Mouse (Mus musculus) urinary bladder, postnatal 10 days (tissue): ENCODE data around the gene Gpr137.

Experiments
- DNase-seq: peaks from one replicate; pipeline ENCODE4 v3.0.0; 2022; ENCODE audit warnings: low spot score

Gene Gpr137

DNA sequence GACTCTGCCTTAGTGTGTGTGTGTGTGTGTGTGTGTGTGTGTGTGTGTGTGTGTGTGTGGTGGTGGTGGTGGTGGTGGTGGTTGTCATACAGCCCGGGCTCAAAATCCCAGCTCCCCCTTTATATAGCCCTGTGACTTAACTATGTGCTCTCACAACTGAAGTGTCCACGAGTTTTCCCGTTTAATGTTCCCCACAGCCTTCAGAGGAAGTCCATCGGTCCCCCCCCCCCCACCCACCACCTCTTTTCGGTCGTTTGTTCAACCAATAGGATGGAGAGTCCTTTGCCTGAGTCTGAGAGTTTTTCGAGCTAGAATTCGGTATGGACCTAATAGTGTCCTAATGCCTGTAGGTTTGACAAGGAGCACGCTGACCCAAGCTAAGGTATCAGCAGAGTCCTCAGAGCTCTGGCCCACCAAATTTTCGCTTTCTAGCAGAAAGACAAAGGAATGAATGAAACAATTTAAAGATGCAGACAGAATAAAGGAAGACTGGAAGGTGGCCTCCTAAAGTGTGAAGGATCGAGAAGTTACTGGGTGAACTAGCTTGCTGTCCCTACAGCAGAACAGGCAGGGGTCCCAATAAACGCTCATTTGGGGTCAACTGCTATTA lies 31.4 kb upstream of the Gpr137 start:
- no peak for DNase-seq

DNA sequence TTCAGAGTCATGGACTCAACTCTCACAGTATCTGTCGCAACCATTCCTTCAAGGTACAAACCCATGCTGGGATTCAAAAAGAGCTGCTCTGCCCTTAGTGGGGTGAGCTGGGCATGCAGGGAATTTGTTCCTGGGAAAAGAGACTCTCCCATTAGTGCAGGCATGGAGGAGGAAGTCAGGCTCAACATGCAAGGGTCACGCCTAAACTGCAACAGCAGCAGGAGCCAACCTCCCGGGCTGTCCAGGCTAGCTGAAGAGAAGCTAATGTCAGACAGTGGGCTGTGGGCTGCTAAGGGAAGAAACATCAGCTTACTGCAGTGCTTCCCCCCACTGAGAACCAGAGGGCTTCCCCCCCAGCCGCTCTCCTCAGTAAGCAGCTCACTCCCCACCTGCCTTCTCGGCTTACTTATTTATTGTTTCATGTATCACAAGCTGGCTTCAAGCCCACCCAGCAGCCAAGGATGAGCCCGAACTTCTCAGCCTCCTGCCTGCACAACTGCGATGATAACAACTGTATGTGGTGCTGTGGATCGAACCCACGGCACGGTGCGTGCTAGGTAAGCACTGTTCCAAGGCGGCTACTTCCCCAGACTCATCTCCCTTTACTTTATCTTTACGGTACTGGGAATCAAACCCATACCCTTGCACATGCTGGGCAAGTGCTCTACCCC lies 30.1 kb upstream of the Gpr137 start:
- no peak for DNase-seq

DNA sequence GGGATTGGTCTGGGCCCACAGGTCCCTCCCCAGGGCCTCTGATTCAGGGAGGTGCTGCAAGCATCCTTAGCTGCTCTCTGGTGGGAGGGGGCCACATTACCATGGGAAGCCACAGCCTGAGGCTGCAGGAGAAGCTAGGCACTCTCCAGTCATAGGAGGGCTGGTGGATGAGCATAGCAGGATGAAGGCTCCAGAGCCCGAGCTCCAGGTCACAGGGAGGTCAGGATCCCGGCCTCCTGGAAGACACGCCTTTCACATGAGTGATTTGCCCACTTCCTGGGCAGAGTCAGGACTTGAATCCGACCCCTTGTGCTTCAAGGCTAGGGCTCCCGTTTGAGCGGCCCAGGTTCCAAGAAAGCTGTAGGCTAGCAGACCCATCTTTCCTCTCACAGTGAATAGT lies 29.4 kb upstream of the Gpr137 start:
- DNase-seq: no peak

DNA sequence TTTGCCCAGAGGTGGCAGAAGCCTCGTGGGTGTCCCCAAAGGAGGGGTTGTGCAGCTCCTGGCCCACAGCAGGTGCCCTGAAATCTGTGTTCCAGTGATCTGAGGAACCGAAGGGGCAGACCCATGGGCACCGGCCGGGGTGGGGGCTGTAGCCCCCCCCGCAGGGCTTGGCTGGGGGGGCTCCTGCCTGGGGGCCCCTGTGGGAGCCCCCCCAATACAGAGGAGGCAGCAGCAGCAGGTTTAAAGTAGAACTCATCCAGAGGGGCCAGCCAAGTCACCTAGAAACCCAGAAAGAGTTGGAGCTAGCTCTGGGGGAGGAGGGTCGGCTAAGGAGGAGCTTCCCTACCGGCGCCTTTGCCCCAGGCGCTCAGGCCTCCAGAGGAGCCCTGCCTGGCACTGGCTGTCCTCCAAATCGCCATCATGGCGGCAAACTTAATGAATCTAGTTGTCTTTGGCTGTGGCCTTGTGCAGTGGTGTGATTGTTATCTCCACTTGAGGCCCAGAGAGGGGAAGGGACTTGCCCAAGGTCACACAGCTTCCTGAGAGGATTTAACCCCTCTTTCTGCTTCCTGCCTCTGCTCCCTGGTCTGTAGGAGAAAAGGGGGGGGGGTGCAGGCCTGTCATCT lies 28.3 kb upstream of the Gpr137 start:
- no peak for DNase-seq

DNA sequence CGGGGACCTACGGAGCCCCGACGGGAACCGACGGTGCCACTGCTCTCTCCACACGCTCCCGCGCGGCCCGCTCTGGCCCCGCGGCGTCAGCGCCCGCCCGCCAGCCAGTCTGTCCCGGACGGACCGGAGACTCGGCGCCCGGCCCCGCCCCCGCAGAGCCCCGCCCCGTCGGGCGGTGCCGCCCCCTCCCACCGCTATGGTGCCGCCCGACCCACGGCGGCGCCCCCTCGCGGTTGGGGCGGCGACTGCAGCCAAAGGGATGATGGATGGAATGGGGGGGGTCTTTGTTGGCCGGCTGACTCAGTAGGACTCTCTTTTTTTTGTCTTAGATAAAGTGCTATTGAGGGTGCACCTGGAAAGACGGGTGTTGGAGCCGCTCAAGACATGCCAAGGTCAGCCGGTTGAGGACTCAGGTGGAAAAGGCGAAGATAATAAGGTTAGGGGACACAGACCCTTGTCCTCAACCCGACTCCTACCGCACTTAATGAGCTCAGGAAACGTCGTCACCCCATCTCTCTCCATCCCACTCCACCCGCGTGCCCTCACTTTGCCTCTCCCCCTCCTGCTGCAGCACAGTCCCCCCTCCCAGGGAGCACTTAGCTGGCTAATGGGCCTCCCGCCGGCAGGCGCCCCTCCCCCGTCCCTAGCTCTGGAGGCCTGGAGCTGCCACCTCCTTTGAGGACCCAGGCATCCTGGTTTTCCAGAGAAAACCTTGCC lies 27.5 kb upstream of the Gpr137 start:
- no peak for DNase-seq

DNA sequence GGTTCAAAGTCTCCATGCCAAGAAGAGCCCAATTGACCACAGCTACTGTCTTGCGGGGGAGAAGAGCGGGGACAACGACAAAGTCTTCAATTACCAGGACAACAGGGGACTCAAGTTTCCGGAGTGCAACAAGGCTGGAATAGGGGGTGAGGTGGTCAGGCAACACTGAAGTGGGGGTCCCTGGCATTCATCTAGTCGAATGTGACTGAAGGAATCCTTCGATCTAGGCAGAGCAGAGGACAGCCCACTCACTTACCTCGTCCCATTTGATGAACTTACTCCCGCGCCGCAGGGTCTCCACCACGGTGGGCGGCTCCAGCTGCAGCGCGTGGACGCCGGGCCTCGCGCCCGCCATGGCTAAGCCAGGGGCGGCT lies 27.0 kb upstream of the Gpr137 start:
- no peak for DNase-seq

DNA sequence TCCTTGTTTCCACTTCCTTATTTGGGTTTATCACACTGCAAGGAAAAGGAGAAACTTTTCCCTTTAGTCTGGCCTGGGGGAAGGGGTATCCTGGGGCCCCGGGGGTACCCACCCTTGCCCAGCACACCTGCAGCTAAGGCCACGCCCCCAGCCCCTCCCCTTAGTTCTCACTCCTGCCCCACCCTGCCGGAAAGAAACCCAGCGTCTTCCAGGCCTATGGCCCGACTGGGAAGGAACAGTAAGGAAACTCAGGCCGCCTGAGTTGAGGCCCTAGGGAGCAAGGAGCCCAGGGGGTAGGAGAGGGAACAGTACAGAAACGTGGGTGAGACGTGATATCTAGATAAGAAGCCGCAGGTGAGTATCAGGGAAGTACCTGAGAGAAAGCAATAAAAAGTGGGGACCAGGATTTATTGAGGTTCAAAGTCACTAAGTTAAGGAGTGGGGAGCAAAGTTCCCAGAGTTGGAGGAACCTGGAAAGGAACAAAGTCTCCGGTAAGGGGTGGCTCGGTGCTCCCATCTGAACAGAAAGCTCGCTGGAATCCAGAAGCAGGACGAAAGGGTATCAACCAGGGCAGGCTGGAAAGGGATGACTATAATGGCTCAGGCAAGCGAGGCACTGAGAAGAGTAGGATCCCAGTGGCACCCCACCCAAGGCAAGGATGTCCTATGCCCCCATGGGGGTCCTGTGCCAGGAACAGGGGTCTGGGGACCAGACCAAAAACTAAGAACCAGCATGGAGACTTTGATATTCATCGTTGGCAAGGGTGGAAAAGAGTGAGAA lies 26.4 kb upstream of the Gpr137 start:
- no peak for DNase-seq

DNA sequence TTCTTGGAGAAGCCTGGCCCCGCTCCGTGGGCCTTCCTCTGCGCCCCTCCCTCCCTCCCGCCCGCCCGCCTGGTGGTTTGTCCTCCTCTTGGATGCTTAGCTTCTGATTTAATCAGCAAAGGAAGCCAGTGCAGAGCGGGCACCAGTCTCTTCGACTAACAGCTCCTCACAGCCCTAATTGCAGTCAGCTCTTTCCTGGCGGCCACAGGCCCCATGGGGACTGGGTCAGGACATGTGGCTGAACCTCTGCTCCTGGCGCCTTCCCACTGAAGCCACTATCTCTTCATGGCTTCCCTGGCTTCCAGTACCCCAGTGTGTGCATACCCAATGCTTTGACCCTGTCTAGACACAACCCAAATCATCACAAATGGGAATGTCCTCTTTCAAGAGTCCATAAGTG lies 14.2 kb upstream of the Gpr137 start:
- DNase-seq: no peak

DNA sequence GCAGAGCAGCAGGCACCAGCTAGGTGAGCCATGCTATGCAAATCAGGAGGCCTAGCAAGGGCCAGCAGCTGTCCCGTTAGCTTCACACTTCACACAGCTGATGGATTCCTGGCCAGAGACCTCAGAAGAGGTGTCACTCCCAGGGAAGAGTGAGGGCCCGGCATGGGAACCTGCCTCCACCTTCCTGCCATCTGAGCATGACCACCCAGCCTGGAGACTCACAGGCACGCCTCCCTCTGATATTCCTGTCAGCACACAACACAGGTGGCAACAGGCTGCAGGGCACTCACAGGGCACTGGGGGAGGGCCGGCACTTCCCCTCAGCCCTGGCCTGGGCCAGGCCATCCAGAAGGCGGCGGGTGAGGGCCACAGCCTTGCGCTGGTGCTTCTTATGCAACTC lies 13.1 kb upstream of the Gpr137 start:
- DNase-seq: no peak

DNA sequence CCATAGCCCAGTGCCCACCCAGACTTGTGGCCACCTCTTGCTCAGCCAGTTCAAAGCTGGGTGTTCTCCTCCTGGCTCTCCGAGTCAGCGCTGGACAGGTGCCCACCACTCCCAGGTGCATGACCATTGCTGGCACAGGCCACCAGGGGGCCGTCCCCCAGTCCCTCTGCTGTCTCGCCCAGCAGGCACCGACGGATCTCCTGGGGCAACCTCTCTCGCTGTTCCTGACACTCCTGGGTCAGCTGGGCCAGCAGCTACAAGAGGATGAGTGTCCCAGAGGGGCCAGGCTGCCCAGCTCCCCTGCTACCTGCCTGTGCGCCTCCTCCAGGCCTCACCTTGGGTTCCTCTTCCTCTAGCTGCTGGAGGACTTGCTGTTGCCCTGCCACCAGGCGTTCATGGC lies 11.8 kb upstream of the Gpr137 start:
- DNase-seq: no peak

DNA sequence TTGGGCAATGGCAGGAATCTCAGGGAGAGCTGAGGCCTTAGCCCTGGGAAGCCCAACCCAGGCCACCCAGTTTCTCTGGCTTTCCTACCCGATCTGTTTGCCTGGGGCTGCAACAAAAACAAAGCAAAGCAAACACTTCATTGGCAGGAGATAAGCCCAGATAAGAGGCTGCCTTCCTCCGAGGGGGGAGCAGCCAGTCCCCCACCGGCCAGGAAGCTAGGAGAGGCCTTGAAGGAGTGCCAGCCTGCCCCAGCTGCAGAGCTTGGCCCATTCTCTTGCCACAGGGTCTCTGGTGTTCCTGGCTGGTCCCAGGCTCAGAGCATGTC lies 10.4 kb upstream of the Gpr137 start:
- no peak for DNase-seq

DNA sequence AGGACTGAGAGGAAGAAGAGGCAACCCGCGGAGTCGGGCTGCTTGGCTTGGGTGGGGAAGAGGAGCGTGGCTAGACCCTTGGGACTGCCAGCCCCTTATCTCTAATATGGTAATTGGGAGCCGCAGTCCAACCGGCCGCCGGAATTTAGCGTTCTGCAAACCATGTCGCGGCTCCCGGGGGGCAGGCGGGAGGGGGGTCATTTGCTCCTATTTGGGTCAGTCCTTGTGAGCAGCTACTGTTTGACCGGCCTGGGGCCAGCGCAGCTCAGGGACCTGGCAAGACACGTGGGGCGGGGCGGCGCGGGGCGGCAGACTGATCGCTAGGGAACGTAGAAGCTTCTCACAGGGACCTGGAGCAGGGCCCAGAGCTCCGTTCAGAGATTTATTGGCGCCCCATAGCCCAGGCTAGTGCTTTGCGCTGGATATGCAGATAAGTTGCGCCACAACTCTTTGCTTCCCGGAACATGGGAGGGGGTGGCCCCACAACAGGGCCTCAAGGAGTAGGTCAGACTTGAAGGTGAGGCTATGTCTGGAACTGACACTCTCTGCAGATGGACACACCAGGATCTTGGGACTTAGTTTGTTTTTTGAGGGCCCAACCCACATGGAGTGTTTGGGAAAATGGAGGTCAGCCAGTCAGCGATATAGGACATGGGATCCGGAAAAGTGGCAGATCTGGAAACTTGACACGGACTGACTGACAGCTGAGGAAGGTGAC lies 9.9 kb upstream of the Gpr137 start:
- peak; percentile 57 for DNase-seq

DNA sequence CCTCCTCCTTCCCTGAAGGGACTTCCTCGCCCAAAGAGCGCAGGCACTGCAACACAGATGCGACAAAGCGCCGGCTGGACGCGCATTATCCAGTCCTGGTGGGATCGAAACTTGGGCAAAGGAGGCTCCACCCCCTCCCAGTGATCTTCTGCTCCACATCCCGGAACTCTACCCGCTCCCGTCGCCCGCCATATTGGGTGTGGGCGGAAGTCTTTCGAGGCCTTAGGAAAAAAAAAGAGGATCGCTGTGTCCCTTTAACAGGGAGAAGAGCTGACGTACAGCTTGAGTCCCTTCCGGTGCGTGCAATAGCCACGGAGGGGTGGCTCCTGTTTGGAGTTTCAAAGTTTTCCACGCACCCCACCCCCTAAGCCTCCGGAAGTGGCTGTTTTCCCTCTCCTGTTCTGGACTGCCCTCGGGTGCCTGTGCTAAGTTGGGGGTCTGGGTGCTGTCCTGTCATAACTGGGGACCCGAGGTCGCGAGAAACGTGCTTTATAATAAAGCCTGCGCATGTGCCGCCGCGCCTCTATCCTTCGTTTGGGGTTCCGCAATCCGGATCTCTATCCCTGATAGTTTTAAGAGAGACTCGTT lies 9.2 kb upstream of the Gpr137 start:
- DNase-seq: peak; percentile 70

DNA sequence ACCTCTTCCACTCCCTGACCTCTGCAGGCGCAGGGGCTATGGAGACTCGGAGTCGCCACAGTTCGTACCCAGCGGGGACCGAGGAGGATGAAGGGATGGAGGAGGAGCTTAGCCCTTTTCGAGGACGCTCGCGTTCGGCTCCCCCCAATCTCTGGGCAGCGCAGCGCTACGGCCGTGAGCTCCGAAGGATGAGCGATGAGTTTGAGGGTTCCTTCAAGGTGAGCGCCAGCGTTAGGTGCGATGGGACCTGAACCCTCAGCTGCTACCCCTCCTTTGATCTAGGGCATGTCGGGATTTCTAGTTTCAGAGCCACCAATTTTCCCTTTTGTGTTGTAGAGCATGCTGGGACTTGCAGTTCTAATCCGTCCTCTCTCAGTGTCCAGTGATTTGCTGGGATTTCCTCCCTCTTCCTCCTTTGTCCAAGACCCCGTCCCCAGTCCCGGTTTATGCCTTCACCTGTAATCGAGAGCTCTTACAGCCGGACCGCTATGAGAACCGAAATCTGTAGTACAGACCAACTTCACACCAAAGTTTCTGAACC lies 8.4 kb upstream of the Gpr137 start:
- DNase-seq: no peak

DNA sequence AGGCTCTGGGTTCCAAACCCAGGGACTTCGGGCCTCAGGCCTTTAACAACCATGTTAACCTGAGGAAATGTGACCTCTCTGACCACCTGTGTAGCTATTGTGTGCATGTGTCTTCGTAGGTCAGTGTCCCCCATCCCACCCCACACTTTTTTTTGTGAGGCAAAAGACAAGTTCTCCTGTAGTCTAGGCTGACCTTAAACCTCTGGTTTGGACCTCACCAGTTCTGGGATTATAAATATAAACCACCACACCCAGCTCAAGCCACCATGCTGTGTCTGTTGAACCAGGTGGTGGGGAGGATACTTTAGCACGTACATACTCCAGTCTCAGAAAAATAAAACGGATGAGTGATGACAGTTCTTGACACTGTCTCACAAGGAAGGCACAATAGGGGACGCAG lies 7.7 kb upstream of the Gpr137 start:
- no peak for DNase-seq

DNA sequence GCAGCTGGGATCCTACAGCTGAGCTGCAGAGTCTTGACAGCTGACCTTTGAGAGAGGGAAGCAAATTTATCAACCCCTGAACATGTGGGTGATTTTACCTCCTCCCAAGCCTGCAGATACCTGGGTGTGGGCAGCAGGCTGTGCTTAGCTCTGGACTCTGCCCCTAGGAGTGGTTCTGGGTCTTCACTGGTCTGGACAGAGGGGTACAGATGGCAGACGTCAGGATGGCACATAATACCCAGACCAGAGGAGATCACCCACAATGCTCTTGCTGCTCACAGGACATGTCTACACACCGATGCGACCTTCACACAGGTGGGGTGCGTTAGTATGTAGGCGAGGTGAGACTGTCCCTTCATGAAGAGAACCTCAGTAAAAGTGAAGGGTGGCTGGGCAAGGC lies 7.3 kb upstream of the Gpr137 start:
- no peak for DNase-seq

DNA sequence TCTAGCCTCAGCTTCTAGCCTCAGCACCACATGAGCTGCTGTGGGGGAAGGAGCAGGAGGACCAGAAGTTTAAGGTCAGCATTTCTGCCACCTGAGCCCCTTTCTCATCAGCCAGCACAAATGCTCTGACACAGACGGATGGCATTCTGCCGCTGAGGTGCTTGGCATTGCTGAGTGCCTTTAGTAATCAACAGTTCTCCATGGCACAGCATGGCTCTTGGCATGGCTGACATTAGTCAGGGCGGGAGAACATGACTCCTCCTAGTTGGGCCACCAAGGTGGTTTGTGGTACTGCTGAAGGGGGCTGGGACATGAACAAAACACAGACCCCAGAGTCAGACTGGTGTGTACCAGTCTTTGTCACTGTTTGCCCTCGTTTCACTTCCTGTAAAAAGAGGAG lies 5.9 kb upstream of the Gpr137 start:
- no peak for DNase-seq

DNA sequence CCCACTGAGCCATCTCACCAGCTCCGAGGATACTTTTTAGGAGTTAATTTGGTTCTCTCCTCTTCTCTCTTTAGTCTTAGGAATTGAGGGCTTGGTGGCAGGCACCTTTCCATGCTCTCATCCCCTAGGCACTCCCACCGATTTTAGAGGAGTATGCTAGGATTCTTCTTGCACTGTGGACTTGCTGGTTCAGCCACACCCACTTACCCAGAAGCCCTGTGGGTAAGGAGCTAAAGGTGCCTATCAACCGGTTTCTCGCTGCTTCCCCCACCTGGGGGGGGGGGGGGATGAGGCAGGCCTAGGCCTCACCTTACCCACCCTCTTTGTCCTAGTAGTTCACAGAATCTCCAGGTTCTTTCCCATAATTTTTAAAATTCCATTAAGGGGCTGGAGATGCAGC lies 5.5 kb upstream of the Gpr137 start:
- no peak for DNase-seq

DNA sequence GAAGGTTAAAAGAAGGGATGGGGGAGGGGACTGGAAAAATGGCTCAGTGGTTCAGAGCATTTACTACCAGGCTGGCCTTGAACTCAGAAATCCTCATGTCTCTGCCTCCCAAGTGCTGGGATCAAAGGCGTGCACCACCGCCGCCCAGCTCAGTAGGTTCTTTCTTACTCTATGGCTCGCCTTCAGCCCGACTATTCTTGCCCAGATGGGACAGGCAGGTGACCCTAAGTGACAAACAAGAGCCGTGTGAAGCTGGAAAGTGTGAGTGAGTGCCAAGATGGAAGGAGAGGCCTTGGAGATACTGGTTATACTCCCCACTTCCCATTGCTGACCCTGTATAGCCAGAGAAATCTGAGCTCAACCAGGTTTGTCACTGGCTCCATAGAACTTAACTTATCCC lies 1.4 kb upstream of the Gpr137 start:
- DNase-seq: no peak

DNA sequence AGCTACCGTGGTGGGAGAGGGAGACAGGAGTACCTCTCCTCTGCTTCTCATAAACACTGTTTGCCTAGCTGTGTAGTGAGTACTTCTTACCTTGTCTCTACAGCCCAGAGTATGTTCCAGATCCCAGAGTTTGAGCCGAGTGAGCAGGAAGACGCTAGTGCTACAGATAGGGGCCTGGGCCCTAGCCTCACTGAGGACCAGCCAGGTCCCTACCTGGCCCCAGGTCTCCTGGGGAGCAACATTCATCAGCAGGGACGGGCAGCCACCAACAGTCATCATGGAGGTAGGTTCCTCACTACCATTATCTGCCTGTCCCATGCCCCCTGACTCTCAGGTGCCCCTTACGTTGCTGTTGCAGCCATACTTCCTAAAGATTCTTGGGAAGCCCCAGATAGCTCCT lies 484 bp upstream of the Gpr137 start:
- DNase-seq: no peak
